ENCODE assay signal across 21 mouse cellular contexts in genomic region chr2:79977259-79977658, GRCm38 (mm10).
DNase-seq lines count a peak whose midpoint lies in the region; ATAC-seq and TF ChIP-seq lines count a peak whose summit lies in the region.
"Had no signal": no experiment of that assay in that cellular context is flagged by ENCODE, and none has a peak within 500 bp of the region (broad histone marks: within the 10 kb centered on the region; RNA-seq: fewer than 3 reads in every experiment).

No protein-coding gene starts in this region.

- no peaks in the 10 kb centered on the region for H3K4me1 ChIP-seq in neural tube, embryonic 15.5 days
- H3K4me1 ChIP-seq: forebrain, embryonic 12.5 days; limb, embryonic 13.5 days; midbrain, embryonic 15.5 days had no signal

- no peaks in the 10 kb centered on the region for H3K9me3 ChIP-seq in neural tube, embryonic 15.5 days (replicated peaks)
- H3K9me3 ChIP-seq: forebrain, embryonic 12.5 days; limb, embryonic 13.5 days; megakaryocyte, embryonic 14.5 days; midbrain, embryonic 15.5 days had no signal

- no peak for DNase-seq in gastrocnemius, adult 2 months
- no peak for DNase-seq in gastrocnemius, adult 18-20 months (ENCODE audit: low spot score)
- DNase-seq in kidney, adult 11 months: peak; percentile 18
- DNase-seq in kidney, postnatal 10 days: no peak
- DNase-seq in retina, embryonic 14.5 days (ENCODE audit: low spot score): peak; percentile 49
- no peak for DNase-seq in retina, postnatal 1 day
- DNase-seq in left cerebral cortex, adult 8-10 months (ENCODE audit: low spot score in 2 of 2): no peak
- DNase-seq: adrenal gland, postnatal 10 days; cerebellum, adult 9-11 months; gastrocnemius, postnatal 14 days; heart, adult 2 months; thymus, postnatal 14 days had no signal

- WGBS in neural tube, embryonic 15.5 days: 81% methylated on average over 5 of the region's 5 CpGs

- ATAC-seq in neural tube, embryonic 15.5 days (ENCODE audit: low FRiP score): no peak
- ATAC-seq: CD4-positive, CD25-positive, alpha-beta regulatory T cell, adult 4 months; midbrain, embryonic 15.5 days; Patski had no signal

- H3K4me3 ChIP-seq in gastrocnemius, adult 2 months: no peak overlapping the region
- no peak overlapping the region for H3K4me3 ChIP-seq in neural tube, embryonic 15.5 days (replicated peaks)
- H3K4me3 ChIP-seq: forebrain, embryonic 12.5 days; heart, adult 2 months; limb, embryonic 13.5 days; megakaryocyte, embryonic 14.5 days; midbrain, embryonic 15.5 days; myocyte had no signal

- TF ChIP-seq CTCF in gastrocnemius, adult 2 months (IDR thresholded peaks at IDR 0.05): no peak

- H3K36me3 ChIP-seq in neural tube, embryonic 15.5 days: no peaks in the 10 kb centered on the region
- H3K36me3 ChIP-seq: forebrain, embryonic 12.5 days; limb, embryonic 13.5 days; midbrain, embryonic 15.5 days had no signal

- intact Hi-C loops in gastrocnemius, adult 2 months (cut with DNase I): no loop called here

- no peak overlapping the region for H3K9ac ChIP-seq in neural tube, embryonic 15.5 days (replicated peaks)
- H3K9ac ChIP-seq: forebrain, embryonic 12.5 days; limb, embryonic 13.5 days; liver, embryonic 14.5 days; midbrain, embryonic 15.5 days had no signal

- H3K27me3 ChIP-seq in neural tube, embryonic 15.5 days (replicated peaks): no peaks in the 10 kb centered on the region
- H3K27me3 ChIP-seq: forebrain, embryonic 12.5 days; limb, embryonic 13.5 days; megakaryocyte, embryonic 14.5 days; midbrain, embryonic 15.5 days; Patski had no signal

- H3K27ac ChIP-seq in gastrocnemius, adult 2 months: peak overlapping the region; percentile 9; the same call in 1 of the 2 replicates
- no peak overlapping the region for H3K27ac ChIP-seq in neural tube, embryonic 15.5 days (replicated peaks)
- H3K27ac ChIP-seq: forebrain, embryonic 12.5 days; limb, embryonic 13.5 days; liver, embryonic 14.5 days; midbrain, embryonic 15.5 days had no signal

- no peak overlapping the region for H3K4me2 ChIP-seq in neural tube, embryonic 15.5 days
- H3K4me2 ChIP-seq: forebrain, embryonic 12.5 days; limb, embryonic 13.5 days; midbrain, embryonic 15.5 days had no signal

Comparison
In these comparisons a context has a peak if more than half of its experiments do, and no peak if none do; other contexts are left out.
1. DNase-seq: peak in kidney, adult 11 months (single experiment) and retina, embryonic 14.5 days (single experiment); none in gastrocnemius, adult 2 months (single experiment), gastrocnemius, adult 18-20 months (single experiment), kidney, postnatal 10 days (single experiment), retina, postnatal 1 day (single experiment) and left cerebral cortex, adult 8-10 months (0 of 2).